Mouse (Mus musculus): Measurements from ENCODE around the gene Golga7b. TPM values are rescaled to one million over a fixed set of nuclear protein-coding genes. Genes with fewer than 3 reads are reported as not detected.
A peak's percentile ranks its signal among the peaks of the same experiment; 100 is the strongest.

Gene Golga7b
- polyA plus RNA-seq (2012; rRNA removed) = 90.4 and 98.9 TPM in 2 replicates

DNA sequence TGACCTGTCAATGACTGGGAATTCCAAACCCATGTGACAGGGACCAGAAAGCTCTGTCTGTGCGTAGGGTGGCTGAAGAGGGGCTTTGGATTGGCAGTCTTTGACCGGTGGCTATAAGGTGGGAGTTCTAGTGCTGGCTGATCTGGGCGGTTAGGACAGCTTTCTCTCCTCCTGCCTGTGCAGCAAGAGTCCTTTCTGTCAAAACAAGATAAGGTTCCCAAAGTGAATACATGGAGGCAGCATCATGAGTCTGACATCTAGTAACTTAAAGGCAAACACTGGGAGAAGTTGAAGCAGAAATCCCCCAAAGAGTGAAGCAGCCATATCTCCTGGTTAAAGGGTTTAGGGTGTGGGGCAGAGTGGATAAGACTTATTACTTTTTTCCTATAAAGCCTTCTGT, at the start of gene Golga7b:
TSS of gene Golga7b (plus strand) at position 56 of the 400 bp plus-strand sequence.
- no peaks in the 10 kb centered on the region for H3K4me1 ChIP-seq (ENCODE audit: control insufficient read depth, insufficient read depth, low read length)
- TF ChIP-seq POLR2A (IDR thresholded peaks at IDR 0.05; ENCODE audit: borderline replicate concordance, insufficient read depth, low read length) = no peak
- no peak for TF ChIP-seq CTCF (IDR thresholded peaks at IDR 0.05; ENCODE audit: borderline replicate concordance, insufficient read depth, low read depth, low read length)
- WGBS = 88% methylated on average over 3 of the region's 3 CpGs
- no peak within 1 kb of the TSS for H3K27ac ChIP-seq (ENCODE audit: insufficient read depth, low read length)
- no peak within 1 kb of the TSS for H3K4me3 ChIP-seq (replicated peaks; ENCODE audit: insufficient read depth, low read depth, low read length)
- no peak for DNase-seq
- no peaks in the 10 kb centered on the region for H3K27me3 ChIP-seq (ENCODE audit: control insufficient read depth, insufficient read depth, low read length)

- TF ChIP-seq CTCF (IDR thresholded peaks at IDR 0.05; ENCODE audit: borderline replicate concordance, insufficient read depth, low read depth, low read length) (no peak), POLR2A (IDR thresholded peaks at IDR 0.05; ENCODE audit: borderline replicate concordance, insufficient read depth, low read length) (no peak)
- peaks cover 20% of the 10 kb centered on the region for H3K4me1 ChIP-seq (ENCODE audit: control insufficient read depth, insufficient read depth, low read length)
- 68% methylated on average over 11 of the region's 11 CpGs for WGBS
- no peak overlapping the region for H3K4me3 ChIP-seq (replicated peaks; ENCODE audit: insufficient read depth, low read depth, low read length)
- no peak overlapping the region for H3K27ac ChIP-seq (ENCODE audit: insufficient read depth, low read length)
- no peak for DNase-seq
- H3K27me3 ChIP-seq (ENCODE audit: control insufficient read depth, insufficient read depth, low read length) = no peaks in the 10 kb centered on the region
Measured at GRCm38 (mm10) chr19:42198026-42198425, 49.3 kb upstream of the Golga7b start.

DNA sequence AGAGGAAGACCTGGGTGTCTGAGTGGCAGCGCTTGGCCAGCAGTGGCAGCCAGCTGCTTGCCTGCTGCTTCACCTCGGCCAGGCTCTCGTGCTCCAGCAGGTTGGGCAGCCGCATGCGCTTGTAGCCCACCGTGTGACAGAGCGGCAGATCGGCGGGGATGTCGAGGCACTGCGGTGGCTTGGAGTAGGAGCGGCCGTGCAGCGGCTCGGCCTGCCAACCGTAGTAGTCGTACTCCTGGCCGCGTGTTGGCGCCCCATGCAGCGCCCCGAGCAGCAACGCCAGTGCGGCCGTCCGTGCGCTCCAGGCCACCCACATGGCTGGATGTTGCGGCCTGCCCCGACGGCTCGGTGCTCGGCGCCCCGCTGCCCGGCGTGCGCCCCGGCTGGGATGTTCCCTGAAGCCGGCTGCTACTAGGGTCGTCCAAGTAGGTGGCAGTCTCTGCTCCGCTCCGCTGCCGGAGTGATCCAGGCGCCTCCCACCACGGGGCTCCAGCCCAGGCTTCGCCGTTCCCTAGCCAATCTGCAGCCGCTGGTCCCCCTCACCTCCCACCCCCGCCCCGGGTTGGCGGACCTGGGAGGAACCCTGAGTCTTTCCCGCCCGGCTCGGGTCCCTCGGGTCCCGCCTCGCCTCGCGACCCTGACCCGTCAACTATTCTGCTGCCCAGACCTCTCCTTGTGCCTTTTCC, 45.5 kb upstream of the Golga7b start, which contains the start of gene Sfrp5:
TSS of gene Sfrp5 (minus strand) at position 557 of the 686 bp plus-strand sequence.
- no peak within 1 kb of the TSS for H3K27ac ChIP-seq (ENCODE audit: insufficient read depth, low read length)
- H3K4me1 ChIP-seq (ENCODE audit: control insufficient read depth, insufficient read depth, low read length) = peaks cover 23% of the 10 kb centered on the region
- peak in 1 of 2 experiments; percentile 30 for DNase-seq
- TF ChIP-seq CTCF (IDR thresholded peaks at IDR 0.05; ENCODE audit: borderline replicate concordance, insufficient read depth, low read depth, low read length) (no peak), POLR2A (IDR thresholded peaks at IDR 0.05; ENCODE audit: borderline replicate concordance, insufficient read depth, low read length) (no peak)
- no peak within 1 kb of the TSS for H3K4me3 ChIP-seq (replicated peaks; ENCODE audit: insufficient read depth, low read depth, low read length)
- no peaks in the 10 kb centered on the region for H3K27me3 ChIP-seq (ENCODE audit: control insufficient read depth, insufficient read depth, low read length)
- 3% methylated on average over 60 of the region's 60 CpGs for WGBS

DNA sequence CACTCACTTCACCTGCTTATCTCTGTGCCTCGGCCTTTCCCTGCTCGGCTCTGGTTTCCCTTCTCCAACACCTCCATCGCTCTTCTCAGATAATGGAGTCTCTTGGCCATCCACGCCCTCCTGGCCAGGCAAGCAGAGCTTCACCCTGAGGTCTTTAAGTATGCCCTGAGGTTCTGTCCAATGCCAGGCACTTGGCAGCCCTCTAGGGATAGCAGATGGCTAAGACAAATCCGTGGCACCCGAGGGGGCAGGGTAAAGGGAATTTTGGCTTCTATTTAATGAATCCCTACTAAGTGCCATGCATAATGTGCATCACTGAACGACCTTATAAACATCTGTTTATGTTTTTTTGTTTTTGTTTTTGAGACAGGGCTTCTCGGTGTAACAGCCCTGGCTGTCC, 44.9 kb upstream of the Golga7b start:
- peaks cover 21% of the 10 kb centered on the region for H3K4me1 ChIP-seq (ENCODE audit: control insufficient read depth, insufficient read depth, low read length)
- H3K27me3 ChIP-seq (ENCODE audit: control insufficient read depth, insufficient read depth, low read length) = no peaks in the 10 kb centered on the region
- TF ChIP-seq CTCF (IDR thresholded peaks at IDR 0.05; ENCODE audit: borderline replicate concordance, insufficient read depth, low read depth, low read length) (no peak), POLR2A (IDR thresholded peaks at IDR 0.05; ENCODE audit: borderline replicate concordance, insufficient read depth, low read length) (no peak)
- DNase-seq = peak; percentile 43 to 51
- H3K27ac ChIP-seq (ENCODE audit: insufficient read depth, low read length) = no peak overlapping the region
- WGBS = 28% methylated on average over 8 of the region's 8 CpGs
- H3K4me3 ChIP-seq (replicated peaks; ENCODE audit: insufficient read depth, low read depth, low read length) = no peak overlapping the region

DNA sequence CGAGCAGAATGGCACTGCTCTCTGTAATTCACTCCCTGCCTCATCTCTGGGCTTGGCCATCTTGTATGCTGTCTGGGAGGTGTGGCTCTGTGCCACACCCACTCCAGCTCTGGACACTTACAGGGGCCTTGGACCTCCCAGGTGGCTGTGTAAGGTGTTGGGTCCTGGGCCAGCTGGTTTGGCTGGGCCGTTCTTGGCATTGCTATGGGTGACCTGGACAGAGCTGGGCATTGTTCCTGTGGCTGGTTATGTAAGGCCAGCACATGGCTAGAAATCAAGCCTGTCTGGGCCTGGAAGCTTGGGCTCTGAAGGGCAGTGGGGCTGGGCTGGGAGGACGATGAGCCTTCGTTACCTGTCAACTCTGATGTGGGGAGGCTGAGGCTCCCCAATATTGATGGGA, 43.1 kb upstream of the Golga7b start:
- WGBS = 12% methylated on average over 4 of the region's 4 CpGs
- peak overlapping the region; percentile 55 for H3K27ac ChIP-seq (ENCODE audit: insufficient read depth, low read length)
- DNase-seq = peak; percentile 89 to 90
- H3K27me3 ChIP-seq (ENCODE audit: control insufficient read depth, insufficient read depth, low read length) = no peaks in the 10 kb centered on the region
- H3K4me1 ChIP-seq (ENCODE audit: control insufficient read depth, insufficient read depth, low read length) = peaks cover 21% of the 10 kb centered on the region
- H3K4me3 ChIP-seq (replicated peaks; ENCODE audit: insufficient read depth, low read depth, low read length) = no peak overlapping the region
- no peak for TF ChIP-seq CTCF (IDR thresholded peaks at IDR 0.05; ENCODE audit: borderline replicate concordance, insufficient read depth, low read depth, low read length)
- TF ChIP-seq POLR2A (IDR thresholded peaks at IDR 0.05; ENCODE audit: borderline replicate concordance, insufficient read depth, low read length) = no peak

GRCm38 (mm10) chr19:42205201-42205600, 42.2 kb upstream of the Golga7b start:
- H3K27me3 ChIP-seq (ENCODE audit: control insufficient read depth, insufficient read depth, low read length) = no peaks in the 10 kb centered on the region
- TF ChIP-seq CTCF (IDR thresholded peaks at IDR 0.05; ENCODE audit: borderline replicate concordance, insufficient read depth, low read depth, low read length) (no peak), POLR2A (IDR thresholded peaks at IDR 0.05; ENCODE audit: borderline replicate concordance, insufficient read depth, low read length) (no peak)
- peaks cover 21% of the 10 kb centered on the region for H3K4me1 ChIP-seq (ENCODE audit: control insufficient read depth, insufficient read depth, low read length)
- no peak overlapping the region for H3K27ac ChIP-seq (ENCODE audit: insufficient read depth, low read length)
- 90% methylated on average over 8 of the region's 8 CpGs for WGBS
- no peak overlapping the region for H3K4me3 ChIP-seq (replicated peaks; ENCODE audit: insufficient read depth, low read depth, low read length)
- no peak for DNase-seq

GRCm38 (mm10) chr19:42209485-42209884, 37.9 kb upstream of the Golga7b start:
- 82% methylated on average over 7 of the region's 7 CpGs for WGBS
- no peak overlapping the region for H3K4me3 ChIP-seq (replicated peaks; ENCODE audit: insufficient read depth, low read depth, low read length)
- no peak for TF ChIP-seq POLR2A (IDR thresholded peaks at IDR 0.05; ENCODE audit: borderline replicate concordance, insufficient read depth, low read length)
- TF ChIP-seq CTCF (IDR thresholded peaks at IDR 0.05; ENCODE audit: borderline replicate concordance, insufficient read depth, low read depth, low read length) = no peak
- no peak overlapping the region for H3K27ac ChIP-seq (ENCODE audit: insufficient read depth, low read length)
- no peaks in the 10 kb centered on the region for H3K27me3 ChIP-seq (ENCODE audit: control insufficient read depth, insufficient read depth, low read length)
- no peak for DNase-seq
- H3K4me1 ChIP-seq (ENCODE audit: control insufficient read depth, insufficient read depth, low read length) = peaks cover 3% of the 10 kb centered on the region

DNA sequence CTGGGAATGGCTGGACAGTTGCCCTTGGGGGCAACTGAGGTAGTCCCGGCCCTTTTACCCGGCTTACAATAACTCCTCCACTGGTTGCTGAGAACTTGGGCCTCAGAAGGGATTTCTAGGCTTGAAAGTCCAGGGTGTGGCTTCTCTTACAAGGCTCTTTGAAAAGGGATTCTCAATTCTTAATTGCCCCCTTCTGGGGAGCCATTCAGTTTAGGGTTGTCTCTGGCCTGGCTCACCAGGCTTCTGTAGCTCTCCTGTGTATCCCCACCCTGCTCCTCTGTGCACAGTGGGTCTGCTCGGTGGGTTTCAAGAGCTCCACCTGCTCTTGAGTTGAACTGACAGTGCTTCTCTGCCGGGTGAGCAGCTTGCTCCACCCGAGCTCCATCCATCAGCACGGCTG, 37.4 kb upstream of the Golga7b start:
- H3K4me3 ChIP-seq (replicated peaks; ENCODE audit: insufficient read depth, low read depth, low read length) = no peak overlapping the region
- WGBS = 53% methylated on average over 6 of the region's 6 CpGs
- H3K4me1 ChIP-seq (ENCODE audit: control insufficient read depth, insufficient read depth, low read length) = no peaks in the 10 kb centered on the region; the same call in 1 of the 2 replicates
- TF ChIP-seq POLR2A (IDR thresholded peaks at IDR 0.05; ENCODE audit: borderline replicate concordance, insufficient read depth, low read length) = no peak
- no peak for TF ChIP-seq CTCF (IDR thresholded peaks at IDR 0.05; ENCODE audit: borderline replicate concordance, insufficient read depth, low read depth, low read length)
- DNase-seq = no peak
- H3K27me3 ChIP-seq (ENCODE audit: control insufficient read depth, insufficient read depth, low read length) = no peaks in the 10 kb centered on the region
- H3K27ac ChIP-seq (ENCODE audit: insufficient read depth, low read length) = no peak overlapping the region
